Mouse (Mus musculus) lung, embryonic 14.5 days (tissue): Measurements from ENCODE around the gene Grm3. TPM values are rescaled to one million over a fixed set of nuclear protein-coding genes. Genes with fewer than 3 reads are reported as not detected.

ENCODE experiments used
- ATAC-seq: fragments of 200-750 bp; cut with Nextera tagmentation; 2 replicates; pipeline ENCODE4 v1.8.0; 2017; ENCODE audit warnings: mild to moderate bottlenecking, moderate TSS enrichment, moderate library complexity; ENCODE audit not compliant: insufficient read depth
- DNase-seq: peaks from one replicate; pipeline ENCODE4 v3.0.0-alpha.2; 2015
- H3K27ac ChIP-seq: fragments of 300-500 bp; sonication (generic); 2 replicates; pipeline ENCODE4 v1.5.1; 2014; ENCODE audit warnings: low read depth, mild to moderate bottlenecking, moderate library complexity
- H3K27me3 ChIP-seq: fragments of 300-500 bp; sonication (generic); 2 replicates; pipeline ENCODE4 v1.6.1; 2014; ENCODE audit warnings: low read length, control low read depth; ENCODE audit not compliant: insufficient read depth
- H3K36me3 ChIP-seq: fragments of 300-500 bp; sonication (generic); 2 replicates; pipeline ENCODE4 v1.6.1; 2014; ENCODE audit warnings: control low read depth; ENCODE audit not compliant: insufficient read depth
- H3K4me1 ChIP-seq: fragments of 300-500 bp; sonication (generic); 2 replicates; pipeline ENCODE4 v1.6.1; 2014; ENCODE audit warnings: antibody characterized with exemption, control low read depth; ENCODE audit not compliant: insufficient read depth
- H3K4me2 ChIP-seq: fragments of 300-500 bp; sonication (generic); 2 replicates; pipeline ENCODE4 v1.6.1; 2014; ENCODE audit warnings: mild to moderate bottlenecking
- H3K4me3 ChIP-seq: fragments of 300-500 bp; sonication (generic); 2 replicates; pipeline ENCODE4 v1.5.1; 2014; ENCODE audit warnings: low read depth, low read length
- H3K9ac ChIP-seq: fragments of 300-500 bp; sonication (generic); 2 replicates; pipeline ENCODE4 v1.6.1; 2014
- H3K9me3 ChIP-seq: fragments of 300-500 bp; sonication (generic); 2 replicates; pipeline ENCODE4 v1.6.1; 2016; ENCODE audit warnings: low read depth, low read length, control low read depth
- CTCF ChIP-seq: IDR thresholded peaks from 2 replicates; pipeline ENCODE4 v1.5.1; 2016; ENCODE audit warnings: antibody characterized with exemption, low read depth
- WGBS: fragments of 180-500 bp; shearing (Covaris S2); extraction: QIAGEN DNeasy Blood & Tissue Kit; methylation state at CpG from one replicate; pipeline ENCODE4 v1.1.7; 2014; 5-methylcytosine and 5-hydroxymethylcytosine counted together
- polyA plus RNA-seq: library from polyadenylated mRNA; unstranded; fragments of >200 nt; fragmentation: Nextera tagmentation; extraction: Ambion mirVana; gene quantifications from 2 replicates; pipeline ENCODE4 v1.2.1, GENCODE M21; 2014

Gene Grm3
- polyA plus RNA-seq, 1 experiment from 2014 or later, result 0.08 TPM

DNA sequence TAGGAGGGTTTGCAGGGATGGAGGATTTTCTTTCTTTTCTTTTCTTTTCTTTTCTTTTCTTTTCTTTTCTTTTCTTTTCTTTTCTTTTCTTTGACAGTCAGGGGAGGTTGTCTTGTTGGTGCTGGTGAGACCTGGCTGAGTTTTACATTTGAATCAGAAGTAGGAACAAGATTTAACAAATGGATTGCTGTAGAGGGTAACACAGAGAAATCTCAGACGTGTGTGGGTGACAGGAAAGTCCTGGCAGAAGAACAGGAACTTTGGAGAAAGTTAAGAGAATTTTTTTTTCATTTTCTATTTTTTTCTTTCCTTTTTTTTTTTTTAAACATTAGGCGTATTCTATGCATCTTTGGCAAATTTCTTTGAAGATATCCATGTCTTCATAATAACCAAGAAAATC is 41.8 kb downstream of the Grm3 start:
- Histone ChIP-seq H3K27me3 (no peaks in the 10 kb centered on the region), H3K4me2 (no peak overlapping the region), H3K27ac (no peak overlapping the region), H3K36me3 (no peaks in the 10 kb centered on the region), H3K4me1 (no peaks in the 10 kb centered on the region), H3K9me3 (no peaks in the 10 kb centered on the region), H3K9ac (no peak overlapping the region), H3K4me3 (no peak overlapping the region)
- ATAC-seq (no peak), DNase-seq (no peak)
- no peak for TF ChIP-seq CTCF
- WGBS, result 58% methylated on average over 2 of the region's 2 CpGs

DNA sequence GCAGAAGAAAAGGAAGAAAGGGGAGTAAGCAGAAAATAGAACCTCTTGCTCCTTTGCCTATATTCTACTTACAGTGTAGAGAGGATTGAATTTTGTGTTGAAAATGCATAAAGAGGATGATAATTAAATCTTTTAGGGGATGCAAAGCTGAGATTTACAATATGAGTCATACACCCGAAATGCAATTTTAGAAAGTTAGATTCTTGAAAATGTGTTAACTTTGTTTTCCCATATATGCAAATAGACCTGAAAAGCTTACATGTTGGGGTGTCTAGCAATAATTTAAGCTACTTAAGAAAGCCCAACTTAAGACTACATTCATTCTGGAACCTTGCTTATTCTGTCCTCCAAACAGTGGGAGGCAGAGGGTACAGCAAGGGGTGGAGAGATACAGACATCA is 56.0 kb downstream of the Grm3 start:
- DNase-seq (no peak), ATAC-seq (no peak)
- no peak overlapping the region for H3K9ac ChIP-seq
- no peaks in the 10 kb centered on the region for H3K36me3 ChIP-seq
- H3K4me1 ChIP-seq, result no peaks in the 10 kb centered on the region
- WGBS, result 74% methylated on average over 1 of the region's 1 CpGs
- no peaks in the 10 kb centered on the region for H3K9me3 ChIP-seq
- no peak for TF ChIP-seq CTCF
- no peak overlapping the region for H3K4me3 ChIP-seq
- H3K27me3 ChIP-seq, result no peaks in the 10 kb centered on the region
- H3K27ac ChIP-seq, result no peak overlapping the region
- H3K4me2 ChIP-seq, result no peak overlapping the region

DNA sequence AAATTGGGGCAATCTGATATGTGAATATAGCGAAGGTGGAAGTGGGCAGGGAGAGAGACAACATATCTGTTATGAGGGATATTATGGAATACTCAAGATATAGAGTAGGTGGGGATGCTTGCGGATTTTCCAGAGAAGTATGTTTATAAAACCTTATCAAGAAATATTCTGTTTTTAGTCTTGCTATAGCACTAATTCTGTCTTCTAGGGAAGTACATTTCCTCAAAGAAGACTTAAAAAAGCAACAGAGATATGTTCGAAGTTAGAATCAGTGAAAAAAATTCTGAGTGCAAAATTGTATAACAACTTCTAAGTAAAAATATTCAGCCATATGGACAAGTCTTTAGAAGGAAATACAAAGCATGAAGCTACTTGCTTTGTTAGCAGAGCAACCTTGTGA is 61.6 kb downstream of the Grm3 start:
- Histone ChIP-seq H3K27ac (no peak overlapping the region), H3K4me2 (no peak overlapping the region), H3K4me3 (no peak overlapping the region), H3K9ac (no peak overlapping the region), H3K36me3 (no peaks in the 10 kb centered on the region), H3K4me1 (no peaks in the 10 kb centered on the region), H3K9me3 (no peaks in the 10 kb centered on the region), H3K27me3 (no peaks in the 10 kb centered on the region)
- WGBS, result 72% methylated on average over 3 of the region's 3 CpGs
- no peak for DNase-seq
- TF ChIP-seq CTCF, result no peak
- ATAC-seq, result no peak

DNA sequence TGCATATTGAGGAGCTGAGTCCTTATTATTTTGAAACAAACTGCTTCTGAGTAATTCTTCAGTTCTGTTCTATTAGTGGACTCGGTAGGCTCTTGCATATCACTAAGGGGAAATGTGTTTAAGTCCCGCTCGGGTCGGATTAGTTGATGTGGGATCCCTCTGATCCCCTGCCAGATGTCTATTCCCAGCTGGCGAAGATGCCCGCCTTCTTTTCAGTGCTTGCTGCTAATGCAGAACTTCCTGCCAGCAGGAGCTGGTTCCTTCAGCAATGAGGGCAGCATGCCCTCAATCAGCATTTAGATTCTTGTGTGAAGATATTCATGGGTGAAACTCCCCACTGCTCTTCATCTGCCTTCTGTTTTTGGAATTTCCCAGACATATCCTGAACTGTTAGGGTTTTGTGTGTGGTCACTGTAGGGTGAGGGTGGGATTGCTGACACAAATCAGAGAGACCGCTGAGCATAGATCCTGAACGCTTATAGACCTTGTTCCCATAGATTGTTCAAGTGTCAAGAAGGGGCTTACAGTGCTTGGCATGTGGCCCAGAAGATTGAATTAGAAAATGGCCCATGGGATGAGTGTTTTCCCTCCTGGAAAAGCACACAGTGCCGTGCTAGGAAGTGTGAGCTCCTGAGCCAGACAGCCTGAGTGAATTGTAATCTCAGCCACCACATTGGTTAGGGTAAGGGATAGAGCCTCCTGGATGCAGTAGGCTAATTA is 62.9 kb downstream of the Grm3 start:
- no peak overlapping the region for H3K9ac ChIP-seq
- H3K27me3 ChIP-seq, result no peaks in the 10 kb centered on the region
- H3K9me3 ChIP-seq, result no peaks in the 10 kb centered on the region
- DNase-seq (no peak), ATAC-seq (no peak)
- no peak overlapping the region for H3K4me3 ChIP-seq
- no peak for TF ChIP-seq CTCF
- WGBS, result 56% methylated on average over 9 of the region's 9 CpGs
- H3K4me2 ChIP-seq, result no peak overlapping the region
- H3K4me1 ChIP-seq, result no peaks in the 10 kb centered on the region
- H3K36me3 ChIP-seq, result no peaks in the 10 kb centered on the region
- no peak overlapping the region for H3K27ac ChIP-seq

DNA sequence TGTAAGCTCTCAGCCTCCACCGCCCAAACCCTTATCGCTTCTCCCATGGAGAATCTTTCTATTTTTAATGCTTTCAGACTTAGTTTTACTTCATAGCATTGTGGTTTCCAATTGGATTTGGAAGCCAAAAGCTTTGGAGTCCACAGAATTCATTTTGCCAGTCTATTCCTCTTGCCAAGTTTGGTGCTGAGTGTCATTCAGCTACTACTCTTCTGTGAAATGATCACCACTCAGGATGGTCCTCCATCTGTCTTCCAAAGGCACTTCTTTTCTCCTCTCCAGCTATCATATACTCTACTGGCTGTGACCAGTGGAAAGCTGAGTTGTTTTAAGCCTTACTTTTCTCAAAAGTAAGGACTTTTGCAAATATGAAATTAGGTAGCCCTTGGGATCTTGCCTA is 86.4 kb downstream of the Grm3 start:
- Histone ChIP-seq H3K27ac (no peak overlapping the region), H3K4me3 (no peak overlapping the region), H3K4me2 (no peak overlapping the region), H3K27me3 (no peaks in the 10 kb centered on the region), H3K9me3 (no peaks in the 10 kb centered on the region), H3K36me3 (no peaks in the 10 kb centered on the region), H3K9ac (no peak overlapping the region), H3K4me1 (no peaks in the 10 kb centered on the region)
- 87% methylated on average over 2 of the region's 2 CpGs for WGBS
- DNase-seq (no peak), ATAC-seq (no peak)
- no peak for TF ChIP-seq CTCF

DNA sequence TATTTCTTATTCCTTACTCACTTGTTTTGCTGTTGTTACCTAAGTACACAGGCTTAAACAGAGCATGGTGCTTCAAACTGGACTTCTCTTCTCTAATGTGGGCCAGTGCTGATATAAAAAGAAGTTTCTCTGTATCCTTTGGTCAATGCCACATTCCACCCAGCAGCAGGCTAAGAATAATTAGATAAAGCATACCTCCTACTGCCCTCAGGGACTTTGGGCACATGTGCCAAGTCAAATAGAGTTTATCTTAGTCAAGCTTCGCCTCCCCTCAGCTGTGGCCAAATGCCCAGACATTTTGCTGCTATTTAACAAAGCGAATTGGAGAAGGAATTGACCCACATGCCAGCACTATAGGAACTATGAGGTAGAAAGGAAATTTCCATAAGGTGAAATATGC is 97.8 kb downstream of the Grm3 start:
- TF ChIP-seq CTCF, result no peak
- ATAC-seq (0 out of 2 replicates have a peak, but pooled peaks have one; percentile 8), DNase-seq (peak; percentile 10)
- Histone ChIP-seq H3K9ac (no peak overlapping the region), H3K4me3 (no peak overlapping the region), H3K4me2 (no peak overlapping the region), H3K27ac (no peak overlapping the region), H3K9me3 (no peaks in the 10 kb centered on the region), H3K36me3 (no peaks in the 10 kb centered on the region), H3K4me1 (no peaks in the 10 kb centered on the region), H3K27me3 (no peaks in the 10 kb centered on the region)
- 62% methylated on average over 2 of the region's 2 CpGs for WGBS

DNA sequence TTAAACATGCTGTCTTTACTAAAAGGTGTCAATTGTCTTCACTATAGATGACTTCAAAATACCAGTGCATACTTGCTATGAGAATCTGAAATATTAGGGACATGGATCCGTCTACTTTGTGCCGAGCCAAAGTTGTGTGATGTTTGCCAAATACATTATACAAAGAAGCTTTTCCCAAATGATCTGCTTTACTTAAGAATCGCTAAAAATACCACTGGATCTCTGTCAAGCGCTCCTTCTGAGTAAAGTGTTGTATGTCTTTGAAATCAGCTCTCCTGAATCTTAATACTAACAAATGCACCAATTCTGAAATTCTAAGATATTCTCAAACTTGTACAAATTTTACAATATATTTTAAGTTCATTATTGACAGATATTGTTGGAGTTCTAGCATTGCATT is 100.6 kb downstream of the Grm3 start:
- Histone ChIP-seq H3K9me3 (no peaks in the 10 kb centered on the region), H3K9ac (no peak overlapping the region), H3K4me1 (no peaks in the 10 kb centered on the region), H3K4me3 (no peak overlapping the region), H3K36me3 (no peaks in the 10 kb centered on the region), H3K4me2 (no peak overlapping the region), H3K27me3 (no peaks in the 10 kb centered on the region), H3K27ac (no peak overlapping the region)
- DNase-seq (no peak), ATAC-seq (no peak)
- TF ChIP-seq CTCF, result no peak
- WGBS, result 74% methylated on average over 4 of the region's 4 CpGs
